Mouse (Mus musculus) 3T3-L1 (cell line): Measurements from ENCODE around the gene Spg7.
"Not testable (repeated sequence)": the region's sequence is repeated elsewhere in the genome, so short reads cannot be mapped to it uniquely, and the experiment has no call there.

ENCODE experiments used
- DNase-seq: peaks from one replicate; pipeline ENCODE4 v3.0.0-alpha.2; 2015; ENCODE audit warnings: low read depth, low spot score

The Spg7 gene

GRCm38 (mm10) chr8:123041008-123041773, 21.6 kb upstream of the Spg7 start:
- peak; percentile 73 for DNase-seq

GRCm38 (mm10) chr8:123041774-123042105, 21.0 kb upstream of the Spg7 start:
- no peak for DNase-seq

- peak; percentile 100 for DNase-seq
Observed at GRCm38 (mm10) chr8:123042158-123042973, 20.4 kb upstream of the Spg7 start, which contains the start of gene Ankrd11. Gene Ankrd11 (minus strand): TSS chr8:123042277.

GRCm38 (mm10) chr8:123042974-123043625, 19.6 kb upstream of the Spg7 start:
- peak; percentile 37 for DNase-seq

GRCm38 (mm10) chr8:123043941-123044340, 18.8 kb upstream of the Spg7 start:
- no peak for DNase-seq

GRCm38 (mm10) chr8:123044743-123045425, 17.9 kb upstream of the Spg7 start:
- DNase-seq = not testable (repeated sequence)

- no peak for DNase-seq
Observed at GRCm38 (mm10) chr8:123046706-123047105, 16.0 kb upstream of the Spg7 start.

GRCm38 (mm10) chr8:123047827-123048226, 14.9 kb upstream of the Spg7 start:
- no peak for DNase-seq

- DNase-seq = peak; percentile 67
Observed at GRCm38 (mm10) chr8:123048402-123048801, 14.3 kb upstream of the Spg7 start.

GRCm38 (mm10) chr8:123051458-123051857, 11.3 kb upstream of the Spg7 start:
- no peak for DNase-seq

GRCm38 (mm10) chr8:123064072-123064471, 1.3 kb downstream of the Spg7 start:
- no peak for DNase-seq

- peak; percentile 47 for DNase-seq
Observed at GRCm38 (mm10) chr8:123064809-123065213, 2.1 kb downstream of the Spg7 start.

- peak; percentile 95 for DNase-seq
Observed at GRCm38 (mm10) chr8:123065214-123066100, 2.7 kb downstream of the Spg7 start.

- DNase-seq = peak; percentile 78
Observed at GRCm38 (mm10) chr8:123066101-123066683, 3.5 kb downstream of the Spg7 start.

GRCm38 (mm10) chr8:123071176-123071575, 8.4 kb downstream of the Spg7 start:
- peak; percentile 82 for DNase-seq

- no peak for DNase-seq
Observed at GRCm38 (mm10) chr8:123077213-123077612, 14.5 kb downstream of the Spg7 start.

- no peak for DNase-seq
Observed at GRCm38 (mm10) chr8:123082993-123083392, 20.3 kb downstream of the Spg7 start.

- no peak for DNase-seq
Observed at GRCm38 (mm10) chr8:123083610-123084009, 20.9 kb downstream of the Spg7 start.

- no peak for DNase-seq
Observed at GRCm38 (mm10) chr8:123087289-123087688, 24.5 kb downstream of the Spg7 start.

GRCm38 (mm10) chr8:123097216-123097615, 34.5 kb downstream of the Spg7 start:
- no peak for DNase-seq
